Mouse (Mus musculus) megakaryocyte progenitor cell, adult 5-6 weeks (primary cell): ENCODE data around the gene Gprc5c. TPM values are rescaled to one million over a fixed set of nuclear protein-coding genes. Genes with fewer than 3 reads are reported as not detected.

Source experiments
- ATAC-seq: replicated peaks from 2 replicates; pipeline ENCODE4 v1.8.0; 2016; ENCODE audit warnings: mild to moderate bottlenecking, moderate TSS enrichment, inconsistent platforms; ENCODE audit not compliant: poor library complexity
- total RNA-seq, 2 experiments: library from RNA; stranded (forward) in 1 of 2; stranded (reverse) in 1 of 2; fragments of 157-497, 149-512 nt in 1 of 2; fragments of 200-1000 nt in 1 of 2; gene quantifications; 2 replicates each; pipeline versions ENCODE4 v1.2.3 to v1.2.4; 2015 to 2017

The Gprc5c gene
- total RNA-seq, 2 experiments from 2014 or later: 0.67 TPM; not detected in 1

DNA sequence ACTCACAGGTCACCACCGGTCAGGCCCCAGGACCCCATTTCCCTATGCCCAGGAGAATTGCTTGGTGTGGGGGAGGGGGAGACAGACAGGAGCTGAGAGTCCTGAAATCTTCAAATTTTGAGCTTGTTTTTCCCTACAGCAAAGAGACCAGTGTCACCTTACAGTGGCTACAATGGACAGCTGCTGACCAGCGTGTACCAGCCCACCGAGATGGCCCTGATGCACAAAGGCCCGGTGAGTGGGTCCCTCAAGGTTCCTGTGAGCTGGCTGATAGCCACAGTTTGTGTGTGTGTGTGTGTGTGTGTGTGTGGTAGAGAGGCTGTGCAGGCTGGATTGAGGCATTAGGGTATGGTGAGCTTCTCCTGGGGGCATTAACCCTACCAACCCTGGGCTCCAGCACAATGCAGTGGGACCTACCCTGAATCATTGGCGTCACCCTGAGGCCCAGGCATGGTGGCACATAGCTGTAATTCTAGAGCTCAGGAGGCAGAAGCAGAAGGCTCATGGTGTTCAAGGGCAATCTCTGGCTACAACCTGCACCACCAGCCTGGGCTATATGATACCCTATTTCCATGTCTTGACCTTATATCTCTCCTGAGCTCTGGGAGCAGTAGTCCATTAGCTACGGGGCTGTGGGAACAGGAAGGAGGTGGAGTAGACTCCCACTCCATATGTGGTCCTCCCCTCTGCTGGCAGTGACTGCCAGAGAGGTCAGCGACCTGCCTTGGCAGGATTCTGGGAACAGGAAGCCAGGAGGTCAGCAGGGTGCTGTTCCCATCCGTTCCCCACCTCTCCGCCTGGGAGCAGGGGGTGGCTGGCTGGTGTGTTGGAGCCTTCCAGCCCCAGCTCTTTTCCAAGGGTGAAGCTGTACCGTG is 15.8 kb downstream of the Gprc5c start:
- no peak for ATAC-seq

DNA sequence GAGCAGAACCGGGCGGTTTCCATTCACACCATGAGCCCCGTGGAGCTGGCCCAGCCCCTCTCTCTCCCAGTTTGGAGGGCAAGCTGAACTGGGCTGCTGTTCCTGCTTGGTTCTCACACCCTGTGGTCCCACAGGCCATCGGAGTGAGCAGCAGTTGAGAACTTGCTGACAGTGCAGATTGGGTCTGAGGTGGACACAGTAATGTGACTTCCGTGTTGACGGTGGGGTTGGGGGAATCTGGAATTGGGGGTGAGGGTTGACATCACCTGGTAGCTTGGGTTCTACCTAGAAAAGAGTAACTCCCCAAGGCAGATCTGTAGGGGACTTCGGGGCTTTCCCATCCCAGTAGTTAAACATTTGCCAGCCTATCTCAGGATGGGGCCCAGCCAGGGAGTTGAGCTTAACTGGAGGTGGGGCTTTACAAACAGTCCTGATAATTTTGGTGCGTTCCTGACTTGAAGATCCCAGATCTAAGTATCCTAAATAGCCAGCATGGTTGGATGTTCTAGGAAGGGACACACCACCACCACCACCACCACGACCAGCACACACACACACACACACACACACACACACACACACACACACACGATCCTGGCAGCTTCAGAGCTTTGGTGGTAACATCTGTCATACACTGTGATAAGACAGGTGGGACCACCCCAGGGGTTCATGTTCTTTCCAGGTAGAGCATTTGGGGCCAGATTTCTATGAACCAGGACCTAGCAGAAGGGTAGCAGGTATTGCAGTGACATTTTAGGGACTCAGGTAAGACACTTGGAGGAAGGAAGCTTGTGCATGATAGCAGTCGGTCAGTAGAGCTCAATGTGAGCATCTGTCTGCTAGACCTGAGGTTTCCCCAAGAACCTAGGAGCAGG is 16.6 kb downstream of the Gprc5c start:
- no peak for ATAC-seq

GRCm38 (mm10) chr11:114868280-114868679 is 17.3 kb downstream of the Gprc5c start:
- no peak for ATAC-seq

GRCm38 (mm10) chr11:114869787-114870186 is 18.8 kb downstream of the Gprc5c start:
- ATAC-seq: no peak

GRCm38 (mm10) chr11:114871540-114871939 is 20.6 kb downstream of the Gprc5c start:
- no peak for ATAC-seq

DNA sequence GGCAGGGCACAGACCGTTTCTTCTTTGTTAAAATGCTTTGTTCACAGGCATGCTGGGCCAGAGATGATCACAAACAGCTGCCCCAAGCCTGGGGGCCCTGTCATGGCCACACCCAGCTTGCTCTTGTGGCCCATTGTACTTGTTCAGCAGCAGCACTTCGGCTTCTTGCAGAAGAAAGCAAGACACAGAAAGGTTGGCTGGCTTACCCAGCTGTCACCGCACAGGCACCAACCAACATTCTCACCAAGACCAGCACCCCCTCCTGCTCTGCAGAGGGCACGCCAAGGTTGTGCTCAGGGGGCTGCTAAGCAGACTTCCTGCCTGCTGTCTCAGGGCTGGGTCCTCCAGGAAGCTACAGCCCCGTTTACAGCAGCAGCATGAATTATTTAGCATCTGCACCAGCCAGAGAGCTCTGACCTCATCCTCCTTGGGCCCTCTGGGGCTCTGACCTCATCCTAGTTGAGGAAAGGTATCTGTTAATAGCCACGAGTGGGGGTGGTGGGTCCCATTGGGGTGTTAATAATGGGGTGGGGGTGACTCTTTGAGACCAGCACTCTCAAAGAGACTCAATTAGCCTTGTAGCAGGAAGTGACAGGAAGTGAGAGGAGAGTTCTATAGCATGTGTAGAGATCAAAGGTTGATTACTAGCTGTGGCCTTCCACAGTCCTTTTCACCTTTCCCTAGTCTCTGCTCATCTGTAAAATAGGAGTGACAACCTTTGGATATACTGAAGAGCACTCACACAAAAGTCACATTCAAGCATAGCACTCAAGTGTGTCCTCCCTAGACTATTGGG is 22.3 kb downstream of the Gprc5c start:
- no peak for ATAC-seq

- ATAC-seq: no peak
These were observed 23.5 kb downstream of the Gprc5c start for GRCm38 (mm10) chr11:114874226-114875145.

DNA sequence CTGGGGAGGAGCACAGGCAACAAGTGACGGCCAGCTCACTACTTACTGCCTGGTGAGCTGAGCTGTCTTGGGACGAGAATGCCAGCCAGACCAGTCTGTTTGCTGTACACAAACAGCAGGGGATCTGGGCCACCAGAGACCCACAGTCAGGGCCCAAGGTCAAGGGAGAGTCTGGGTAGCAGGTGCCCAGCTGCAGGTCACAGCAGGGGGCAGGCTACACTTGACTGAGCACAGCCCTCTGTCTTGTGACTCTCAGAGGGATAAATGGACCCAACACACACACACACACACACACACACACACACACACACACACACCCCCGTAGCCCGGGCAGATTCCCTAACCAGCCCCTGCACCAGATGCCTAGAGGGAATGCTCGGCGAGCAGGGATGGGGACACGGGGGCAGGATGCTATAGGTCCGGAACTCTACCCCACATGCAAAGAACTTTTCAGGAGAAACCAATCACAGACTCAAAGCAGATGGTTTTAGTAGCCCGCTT is 24.4 kb downstream of the Gprc5c start:
- no peak for ATAC-seq

DNA sequence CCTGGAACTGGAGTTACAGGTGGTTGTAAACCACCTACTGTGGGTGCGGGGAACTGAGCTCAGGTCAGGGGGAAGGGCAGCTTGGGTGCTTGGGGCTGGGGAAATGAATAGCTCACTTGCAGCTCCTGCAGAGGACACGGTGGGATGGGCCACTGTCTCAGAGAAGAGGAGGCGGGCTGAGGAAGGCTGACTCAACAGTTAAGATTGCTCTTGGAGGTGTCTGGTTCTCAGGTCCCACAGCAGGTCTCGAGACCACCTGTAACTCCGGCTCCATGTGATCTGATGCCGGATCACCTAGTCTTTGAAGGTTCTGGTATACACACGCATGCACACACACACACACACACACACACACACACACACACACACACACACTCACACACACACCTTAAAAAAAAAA is 25.2 kb downstream of the Gprc5c start:
- no peak for ATAC-seq

DNA sequence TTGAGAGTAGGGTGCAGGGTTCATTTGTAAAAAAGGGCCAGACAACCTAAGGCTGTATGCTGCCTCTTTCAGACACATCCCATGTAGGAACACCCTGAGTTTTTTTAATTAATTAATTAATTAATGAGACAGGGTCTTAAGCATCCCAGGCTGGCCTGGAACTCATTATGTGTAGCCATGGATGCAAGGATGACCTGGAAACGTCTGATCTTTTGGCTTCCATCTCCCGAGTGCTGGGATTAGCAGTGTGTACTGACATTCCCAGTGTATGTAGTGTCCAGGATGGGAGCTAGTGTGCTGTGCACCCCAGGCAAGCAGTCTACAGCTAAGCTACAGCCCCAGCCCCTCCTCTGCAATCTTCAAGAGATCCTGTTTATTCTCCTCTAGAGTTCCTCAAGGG is 25.7 kb downstream of the Gprc5c start:
- no peak for ATAC-seq

DNA sequence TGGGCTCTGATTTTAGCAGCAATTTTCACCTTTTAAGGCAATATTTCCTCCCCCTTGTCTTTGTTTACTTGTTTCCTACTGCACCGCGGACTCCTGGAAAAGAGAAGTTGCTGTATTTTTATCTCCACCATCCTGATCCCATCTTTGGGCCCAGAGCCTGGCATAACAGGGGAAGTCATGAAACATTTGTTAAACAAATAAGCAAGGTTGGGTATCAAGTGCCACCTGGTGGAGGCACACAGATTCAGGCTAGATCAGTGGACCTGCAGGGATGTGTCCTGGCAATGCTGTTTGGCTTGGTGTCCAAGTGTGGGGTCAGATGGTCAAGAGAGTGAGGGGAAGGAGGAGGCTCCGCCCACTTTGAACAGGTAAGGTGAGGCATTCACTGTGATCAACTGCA is 26.2 kb downstream of the Gprc5c start:
- ATAC-seq: 0 out of 2 replicates have a peak, but pooled peaks have one; percentile 29

DNA sequence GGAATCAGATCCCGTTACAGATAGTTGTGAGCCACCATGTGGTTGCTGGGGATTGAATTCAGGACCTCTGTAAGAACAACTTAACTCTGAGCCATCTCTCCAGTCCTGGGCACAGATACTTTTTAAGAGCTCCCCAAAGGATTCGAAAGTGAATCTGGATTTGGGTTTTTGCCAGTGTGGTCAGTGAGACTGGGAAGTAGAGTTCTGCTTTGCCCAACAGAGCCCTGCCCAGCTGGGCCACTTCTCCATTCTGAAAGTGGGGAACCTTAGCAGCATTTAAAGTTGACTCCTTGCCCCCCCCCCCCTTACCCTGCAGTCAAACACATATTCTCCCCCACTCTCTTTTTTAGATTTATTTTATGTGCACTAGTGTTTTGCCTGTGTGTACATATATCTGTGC is 28.7 kb downstream of the Gprc5c start:
- ATAC-seq: peak; percentile 76

GRCm38 (mm10) chr11:114880185-114880584 is 29.2 kb downstream of the Gprc5c start:
- no peak for ATAC-seq

GRCm38 (mm10) chr11:114880589-114880988 is 29.6 kb downstream of the Gprc5c start:
- ATAC-seq: peak; percentile 44

GRCm38 (mm10) chr11:114883251-114883789 is 32.4 kb downstream of the Gprc5c start:
- ATAC-seq: no peak

- ATAC-seq: peak; percentile 67
These were observed 33.6 kb downstream of the Gprc5c start for GRCm38 (mm10) chr11:114884380-114885100.

DNA sequence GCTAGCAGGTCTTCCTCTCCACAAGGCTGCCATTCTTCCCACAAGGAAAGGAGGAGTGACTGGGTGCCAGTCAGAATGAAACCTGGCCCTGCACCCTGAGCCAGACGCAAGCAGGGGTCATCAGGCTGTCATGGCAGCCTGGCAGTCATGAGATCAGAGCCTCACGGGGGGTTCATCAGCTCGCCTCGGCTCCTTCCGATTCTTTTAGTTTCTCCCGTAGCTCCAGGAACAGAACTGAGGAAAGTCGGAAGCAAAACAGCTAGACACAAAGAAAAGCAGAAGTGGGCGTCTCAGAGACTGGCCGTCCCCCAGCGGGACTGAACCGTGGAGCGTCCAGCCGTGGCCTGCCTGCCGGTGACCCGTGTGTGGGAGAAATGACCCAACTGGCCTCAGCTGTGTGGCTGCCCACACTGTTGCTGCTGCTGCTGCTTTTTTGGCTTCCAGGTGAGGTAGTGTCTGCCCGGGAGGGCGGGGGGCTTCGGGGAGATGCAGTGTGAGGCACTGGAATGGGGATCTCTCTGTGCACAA is 39.1 kb downstream of the Gprc5c start, which contains the start of gene Cd300a:
Gene Cd300a, plus strand, starts transcription at position 51 of the 528 bp plus-strand sequence.
- peak; percentile 80 for ATAC-seq

DNA sequence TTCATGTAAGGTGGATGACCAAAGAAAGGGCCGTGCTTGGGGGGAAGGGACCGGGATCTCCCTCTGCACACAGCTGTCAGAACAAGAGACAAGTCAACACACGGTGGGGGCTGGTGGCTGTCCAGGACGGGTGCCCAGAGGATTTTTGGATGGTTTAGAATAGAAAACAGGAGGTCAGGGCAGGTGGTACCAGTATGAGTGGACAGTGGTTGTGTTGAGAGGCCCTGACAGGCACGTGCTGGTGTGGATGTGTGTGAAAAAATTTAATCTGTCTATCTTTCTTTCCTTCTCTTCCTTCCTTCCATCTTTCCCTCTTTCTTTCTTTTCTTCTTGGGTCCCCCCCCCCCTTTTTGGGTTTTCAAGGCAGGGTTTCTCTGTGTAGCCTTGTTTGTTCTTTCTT is 39.6 kb downstream of the Gprc5c start:
- no peak; the same call in 1 of the 2 replicates for ATAC-seq
